Mouse (Mus musculus) embryo, embryonic 9.5 days (tissue): ENCODE measurements around the gene Gm11634.

Experiments
- DNase-seq: peaks from one replicate; pipeline ENCODE4 v3.0.0-alpha.2; 2017; ENCODE audit errors: extremely low spot score

The Gm11634 gene

DNA sequence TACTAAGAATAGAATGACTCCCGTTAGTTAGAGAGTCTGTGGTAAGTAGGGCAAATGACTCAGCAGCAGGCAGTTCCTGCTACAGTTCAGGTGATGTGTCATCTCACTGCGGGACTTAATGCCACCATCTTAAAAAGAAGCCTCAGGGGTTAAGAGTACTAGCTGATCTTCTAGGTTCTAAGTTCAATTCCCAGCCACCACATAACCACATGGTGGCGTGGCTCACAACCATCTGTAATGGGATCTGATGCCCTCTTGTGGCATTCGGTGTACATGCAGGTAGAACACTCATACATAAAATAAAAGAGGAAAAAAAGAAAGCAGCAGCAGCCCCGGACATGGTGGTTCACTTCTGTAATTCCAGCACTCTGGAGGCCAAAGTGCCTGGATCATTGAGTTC, 36.7 kb downstream of the Gm11634 start:
- DNase-seq: peak; percentile 49

DNA sequence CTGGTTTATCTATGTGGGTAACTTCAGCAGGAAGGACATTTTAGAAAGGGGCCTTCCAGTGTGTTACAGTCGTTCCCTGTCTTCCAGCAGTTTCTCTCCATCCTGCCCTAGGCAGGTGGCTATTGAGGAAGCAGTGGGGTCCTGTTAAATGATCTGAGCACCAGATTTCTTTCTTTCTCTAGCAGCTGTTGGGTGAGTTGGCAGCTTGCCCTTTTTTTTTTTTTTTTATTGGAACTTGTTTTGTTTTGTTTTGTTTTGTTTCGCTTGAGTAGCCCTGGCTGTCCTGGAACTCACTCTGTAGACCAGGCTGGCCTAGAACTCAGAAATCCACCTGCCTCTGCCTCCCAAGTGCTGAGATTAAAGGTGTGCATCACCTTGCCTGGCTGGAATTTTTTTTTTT, 42.1 kb downstream of the Gm11634 start:
- DNase-seq: no peak

GRCm38 (mm10) chr11:101556541-101556940, 42.5 kb downstream of the Gm11634 start:
- no peak for DNase-seq

GRCm38 (mm10) chr11:101553354-101553930, 45.6 kb downstream of the Gm11634 start:
- DNase-seq: peak; percentile 2

DNA sequence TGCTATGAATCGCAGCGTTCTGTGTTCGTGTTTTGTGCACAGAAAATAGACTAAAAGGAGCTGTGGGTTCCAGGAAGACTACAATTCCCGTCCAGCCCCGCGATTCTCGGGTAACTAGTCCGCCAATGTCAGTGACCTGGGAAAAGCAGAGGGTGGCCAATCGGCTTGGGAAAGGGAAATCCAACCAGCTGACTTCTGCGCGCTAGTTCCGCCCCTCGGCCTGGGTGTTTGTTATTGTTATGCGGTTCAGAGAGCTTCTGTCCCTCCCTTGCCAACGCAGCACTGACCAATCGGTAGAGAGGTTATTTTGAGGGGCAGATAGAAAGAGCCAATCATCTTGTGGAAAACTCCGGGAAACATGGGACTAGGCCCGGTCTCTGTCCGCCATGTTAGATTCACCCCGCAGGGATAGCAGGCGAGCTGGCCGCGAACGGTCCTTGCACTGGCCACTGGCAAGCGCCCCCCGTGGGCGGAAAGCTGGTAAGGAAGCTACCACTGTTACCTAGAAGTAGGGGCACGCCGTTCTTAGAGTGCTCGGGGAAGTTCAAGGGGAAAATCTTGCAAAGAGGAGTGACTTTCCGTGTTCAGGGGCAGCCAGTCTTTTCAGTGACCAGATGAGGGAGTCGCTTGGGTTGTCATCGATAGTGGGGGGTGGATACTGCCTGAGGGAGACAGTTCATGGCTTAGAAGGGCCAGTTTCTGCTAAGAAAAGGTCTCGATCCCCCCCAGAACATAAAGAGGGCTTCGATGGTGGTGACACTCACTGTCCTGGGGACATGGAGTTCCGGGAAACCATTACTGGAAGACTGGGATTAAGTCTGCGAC, 46.4 kb downstream of the Gm11634 start:
- peak; percentile 95 for DNase-seq

DNA sequence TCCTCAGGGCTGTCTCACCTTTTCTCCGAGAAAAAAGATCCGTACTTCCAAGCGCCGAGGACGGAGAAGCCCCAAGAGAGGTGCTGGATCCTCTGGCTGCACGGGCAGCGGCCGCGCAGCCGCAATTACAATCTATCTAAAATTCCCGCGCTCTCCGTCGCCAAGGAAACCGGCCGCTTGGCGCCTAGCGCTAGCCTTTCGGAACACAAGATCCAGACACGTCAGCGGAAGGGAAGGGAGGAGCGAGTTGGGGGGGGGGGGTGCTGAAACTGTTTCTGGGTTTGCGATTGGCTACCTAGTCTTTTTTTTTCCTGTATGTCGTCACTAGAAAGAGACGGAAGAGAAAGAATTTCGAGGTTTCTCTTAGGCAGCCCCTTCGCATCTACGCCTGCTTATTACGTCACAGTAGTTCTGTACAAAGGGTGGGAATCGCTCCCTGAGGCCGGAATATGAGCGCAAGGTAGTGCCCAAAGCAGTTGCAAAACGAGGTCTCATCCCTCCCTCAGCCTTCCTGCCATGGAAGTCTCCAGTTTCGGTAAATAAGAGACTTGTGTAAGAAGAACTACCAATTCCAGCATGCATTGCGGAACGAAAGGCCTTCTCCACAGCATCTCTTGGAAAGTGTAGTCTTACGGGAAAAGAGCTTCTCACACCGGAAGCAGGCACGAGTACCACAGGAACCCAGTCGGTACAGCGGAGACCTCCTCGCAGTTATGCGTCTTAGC, 47.1 kb downstream of the Gm11634 start, which contains the start of the genes Brca1 and Nbr1:
Gene Brca1, minus strand, starts transcription at position 205 of the 725 bp plus-strand sequence.
Gene Nbr1, plus strand, starts transcription at position 399 of the 725 bp plus-strand sequence.
- DNase-seq: peak; percentile 98

GRCm38 (mm10) chr11:101548526-101548925, 50.5 kb downstream of the Gm11634 start:
- DNase-seq: no peak

DNA sequence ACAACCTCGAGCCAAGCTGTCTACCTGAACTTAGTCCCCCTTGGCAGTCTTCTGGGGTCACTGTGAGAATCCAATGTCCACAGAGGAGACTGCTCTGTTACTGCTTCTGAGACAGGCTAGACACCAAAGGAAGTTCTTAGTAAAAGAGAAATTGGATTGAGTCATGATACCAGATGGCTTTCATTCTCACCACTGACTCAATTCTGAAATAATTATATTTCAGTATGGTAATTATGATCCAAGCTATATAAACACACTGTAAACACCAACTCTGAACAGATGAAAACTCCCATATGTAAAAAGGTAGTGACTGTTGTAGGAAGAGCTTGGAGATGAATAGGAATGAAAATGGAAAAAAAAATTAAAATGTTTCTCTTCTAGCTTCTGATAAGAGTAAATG, 54.9 kb downstream of the Gm11634 start:
- DNase-seq: no peak
